Mouse (Mus musculus) thymus, postnatal 0 days (tissue): ENCODE measurements around the gene Strn4. TPM values are rescaled to one million over a fixed set of nuclear protein-coding genes. Genes with fewer than 3 reads are reported as not detected.

Experiments used
- DNase-seq: peaks from one replicate; pipeline ENCODE4 v3.0.0-alpha.2; 2015; ENCODE audit warnings: low spot score
- polyA plus RNA-seq: library from polyadenylated mRNA; unstranded; fragments of >200 nt; fragmentation: Nextera tagmentation; extraction: Ambion mirVana; gene quantifications from 2 replicates; pipeline ENCODE4 v1.2.1, GENCODE M21; 2015

The Strn4 gene
- 57.1 and 60.9 TPM in 2 replicates for polyA plus RNA-seq

GRCm38 (mm10) chr7:16815351-16815941, at the start of gene Strn4:
Strn4 (plus strand) TSS chr7:16815889.
- no peak for DNase-seq

- DNase-seq, result peak; percentile 76
Measured at GRCm38 (mm10) chr7:16766443-16766842, 49.2 kb upstream of the Strn4 start.

GRCm38 (mm10) chr7:16775888-16776287, 39.8 kb upstream of the Strn4 start:
- DNase-seq, result peak; percentile 7

- DNase-seq, result no peak
Measured at GRCm38 (mm10) chr7:16780076-16780475, 35.6 kb upstream of the Strn4 start.

GRCm38 (mm10) chr7:16780825-16781554, 34.7 kb upstream of the Strn4 start, which contains the start of gene Slc1a5:
Slc1a5 (plus strand) TSS chr7:16781340.
- DNase-seq, result peak; percentile 97

GRCm38 (mm10) chr7:16781555-16781815, 34.2 kb upstream of the Strn4 start:
- peak; percentile 46 for DNase-seq

GRCm38 (mm10) chr7:16781816-16782554, 33.7 kb upstream of the Strn4 start:
- DNase-seq, result no peak

- no peak for DNase-seq
Measured at GRCm38 (mm10) chr7:16782555-16783125, 33.0 kb upstream of the Strn4 start.

- DNase-seq, result peak; percentile 56
Measured at GRCm38 (mm10) chr7:16783224-16783688, 32.4 kb upstream of the Strn4 start.

- DNase-seq, result no peak
Measured at GRCm38 (mm10) chr7:16783758-16784415, 31.8 kb upstream of the Strn4 start.

- no peak for DNase-seq
Measured at GRCm38 (mm10) chr7:16784498-16784976, 31.2 kb upstream of the Strn4 start.

- no peak for DNase-seq
Measured at GRCm38 (mm10) chr7:16785541-16786083, 30.1 kb upstream of the Strn4 start.

- no peak for DNase-seq
Measured at GRCm38 (mm10) chr7:16792316-16792715, 23.4 kb upstream of the Strn4 start.

- DNase-seq, result no peak
Measured at GRCm38 (mm10) chr7:16793010-16793725, 22.5 kb upstream of the Strn4 start.

- peak; percentile 77 for DNase-seq
Measured at GRCm38 (mm10) chr7:16794886-16795285, 20.8 kb upstream of the Strn4 start.

- peak; percentile 71 for DNase-seq
Measured at GRCm38 (mm10) chr7:16804409-16805028, 11.2 kb upstream of the Strn4 start.

- DNase-seq, result no peak
Measured at GRCm38 (mm10) chr7:16807936-16808335, 7.8 kb upstream of the Strn4 start.

- DNase-seq, result no peak
Measured at GRCm38 (mm10) chr7:16808647-16809046, 7.0 kb upstream of the Strn4 start.

GRCm38 (mm10) chr7:16809739-16810138, 6.0 kb upstream of the Strn4 start:
- DNase-seq, result peak; percentile 72
